Mouse (Mus musculus) bone marrow, adult 2 months (tissue): ENCODE data around the gene Arhgef3. TPM values are rescaled to one million over a fixed set of nuclear protein-coding genes. Genes with fewer than 3 reads are reported as not detected.
A peak's percentile ranks its signal among the peaks of the same experiment; 100 is the strongest.

Experiments
- H3K27ac ChIP-seq: fragments of 200-500 bp; 2 replicates; pipeline ENCODE4 v1.5.1; 2012; ENCODE audit warnings: low read depth, mild to moderate bottlenecking, control low read depth, inconsistent platforms, low read length; ENCODE audit not compliant: control insufficient read depth, poor library complexity, insufficient read depth
- H3K4me1 ChIP-seq: fragments of 200-500 bp; 2 replicates; pipeline ENCODE4 v1.6.1; 2011; ENCODE audit warnings: low read length; ENCODE audit not compliant: control insufficient read depth, insufficient read depth
- H3K4me3 ChIP-seq: fragments of 200-500 bp; replicated peaks from 2 replicates; pipeline ENCODE3; 2011; ENCODE audit warnings: mild to moderate bottlenecking, low read depth, low read length, control low read depth; ENCODE audit not compliant: control insufficient read depth
- CTCF ChIP-seq: fragments of 200-500 bp; IDR thresholded peaks from 2 replicates; pipeline ENCODE4 v1.5.1; 2011; ENCODE audit warnings: low read length, control low read depth; ENCODE audit not compliant: control insufficient read depth, insufficient read depth
- POLR2A ChIP-seq: fragments of 200-500 bp; IDR thresholded peaks from 2 replicates; pipeline ENCODE4 v1.6.1; 2011; ENCODE audit warnings: low read depth, mild to moderate bottlenecking, control low read depth, low read length, borderline replicate concordance; ENCODE audit not compliant: control insufficient read depth
- WGBS: fragments of 180-500 bp; shearing (Covaris S2); methylation state at CpG from one replicate; pipeline ENCODE4 v1.1.7; 2018; 5-methylcytosine and 5-hydroxymethylcytosine counted together
- polyA plus RNA-seq: library from polyadenylated mRNA; stranded (reverse); fragments of >200 nt; gene quantifications from 2 replicates; pipeline ENCODE4 v1.2.4, GENCODE M21; 2011; ENCODE audit warnings: low replicate concordance; ENCODE audit not compliant: missing spikeins, insufficient read depth, insufficient read length

Arhgef3 gene
- polyA plus RNA-seq, 1 experiment: 14.3 TPM

- no peak for TF ChIP-seq CTCF
- TF ChIP-seq POLR2A: no peak
- 75% methylated on average over 3 of the region's 3 CpGs for WGBS
- H3K4me3 ChIP-seq: no peak overlapping the region
- no peak overlapping the region for H3K27ac ChIP-seq
- H3K4me1 ChIP-seq: no peaks in the 10 kb centered on the region
Observed at GRCm38 (mm10) chr14:27420816-27421215, 306.1 kb downstream of the Arhgef3 start.

GRCm38 (mm10) chr14:27422301-27422700 lies 307.6 kb downstream of the Arhgef3 start:
- Histone ChIP-seq H3K4me3 (no peak overlapping the region), H3K4me1 (no peaks in the 10 kb centered on the region), H3K27ac (no peak overlapping the region)
- no peak for TF ChIP-seq POLR2A
- TF ChIP-seq CTCF: no peak
- WGBS: 91% methylated on average over 1 of the region's 1 CpGs

GRCm38 (mm10) chr14:27428573-27428972 lies 313.9 kb downstream of the Arhgef3 start, which contains the start of gene Fam208a:
TSS of gene Fam208a (plus strand) at chr14:27428834.
- peak within 1 kb of the TSS; percentile 76 for H3K4me3 ChIP-seq
- H3K27ac ChIP-seq: peak within 1 kb of the TSS; percentile 98
- WGBS: 5% methylated on average over 43 of the region's 43 CpGs
- no peaks in the 10 kb centered on the region; the same call in 1 of the 2 replicates for H3K4me1 ChIP-seq
- TF ChIP-seq CTCF (no peak), POLR2A (peak; percentile 64; the same call in 1 of the 2 replicates)

- H3K4me1 ChIP-seq: no peaks in the 10 kb centered on the region; the same call in 1 of the 2 replicates
- WGBS: under 1% methylated on average over 78 of the region's 78 CpGs
- H3K27ac ChIP-seq: peak overlapping the region; percentile 98
- peak overlapping the region; percentile 76 for H3K4me3 ChIP-seq
- TF ChIP-seq POLR2A (peak; percentile 30; the same call in 1 of the 2 replicates), CTCF (no peak)
Observed at GRCm38 (mm10) chr14:27428973-27429711, 314.4 kb downstream of the Arhgef3 start.

GRCm38 (mm10) chr14:27430280-27430679 lies 315.6 kb downstream of the Arhgef3 start:
- no peaks in the 10 kb centered on the region; the same call in 1 of the 2 replicates for H3K4me1 ChIP-seq
- H3K4me3 ChIP-seq: no peak overlapping the region
- WGBS: 77% methylated on average over 4 of the region's 4 CpGs
- H3K27ac ChIP-seq: no peak overlapping the region
- TF ChIP-seq CTCF (no peak), POLR2A (no peak)

GRCm38 (mm10) chr14:27432064-27432463 lies 317.4 kb downstream of the Arhgef3 start:
- TF ChIP-seq POLR2A: no peak
- no peak for TF ChIP-seq CTCF
- WGBS: 93% methylated on average over 2 of the region's 2 CpGs
- Histone ChIP-seq H3K4me3 (no peak overlapping the region), H3K27ac (no peak overlapping the region), H3K4me1 (no peaks in the 10 kb centered on the region; the same call in 1 of the 2 replicates)

- TF ChIP-seq POLR2A: no peak
- TF ChIP-seq CTCF: no peak
- no peak overlapping the region for H3K4me3 ChIP-seq
- no peaks in the 10 kb centered on the region; the same call in 1 of the 2 replicates for H3K4me1 ChIP-seq
- WGBS: 91% methylated on average over 1 of the region's 1 CpGs
- H3K27ac ChIP-seq: no peak overlapping the region
Observed at GRCm38 (mm10) chr14:27436116-27436515, 321.4 kb downstream of the Arhgef3 start.

- Histone ChIP-seq H3K27ac (no peak overlapping the region), H3K4me1 (no peaks in the 10 kb centered on the region; the same call in 1 of the 2 replicates), H3K4me3 (no peak overlapping the region)
- TF ChIP-seq CTCF: no peak
- no peak for TF ChIP-seq POLR2A
- WGBS: 90% methylated on average over 3 of the region's 3 CpGs
Observed at GRCm38 (mm10) chr14:27436826-27437225, 322.1 kb downstream of the Arhgef3 start.

- Histone ChIP-seq H3K4me3 (no peak overlapping the region), H3K4me1 (no peaks in the 10 kb centered on the region; the same call in 1 of the 2 replicates), H3K27ac (no peak overlapping the region)
- TF ChIP-seq CTCF (no peak), POLR2A (no peak)
Observed at GRCm38 (mm10) chr14:27440921-27441320, 326.2 kb downstream of the Arhgef3 start.
